Mouse (Mus musculus): ENCODE measurements around the gene Prop1. TPM values are rescaled to one million over a fixed set of nuclear protein-coding genes. Genes with fewer than 3 reads are reported as not detected.

Prop1 gene
- total and polyA plus RNA-seq, 2 experiments: not detected

DNA sequence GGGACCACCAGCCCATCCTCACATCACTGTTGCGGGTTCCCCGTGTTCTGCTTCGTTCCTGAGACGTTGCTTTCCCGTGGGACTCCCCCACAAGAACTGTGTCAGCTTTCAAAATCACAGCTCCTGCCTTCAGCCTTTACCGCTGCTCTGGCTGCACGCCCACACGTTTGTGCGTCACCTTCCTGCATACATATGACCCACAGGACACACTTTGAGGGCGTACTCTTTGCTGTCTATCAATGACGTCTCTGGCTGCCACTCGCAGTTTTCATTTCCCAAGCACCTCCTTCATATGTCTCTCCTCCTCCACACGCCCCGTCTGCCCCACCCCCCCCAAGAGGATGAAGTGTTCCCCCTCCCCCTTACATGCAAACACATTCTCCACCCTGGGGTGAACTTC is 1.3 kb downstream of the Prop1 start:
- WGBS: 43% methylated on average over 14 of the region's 14 CpGs
- Histone ChIP-seq H3K27ac (replicated peaks; ENCODE audit: insufficient read depth, low read depth, low read length) (no peak overlapping the region), H3K9ac (ENCODE audit: low read depth, low read length) (no peak overlapping the region), H3K4me3 (ENCODE audit: insufficient read depth, low read depth, low read length) (no peak overlapping the region), H3K27me3 (ENCODE audit: control insufficient read depth, insufficient read depth, low read length) (no peaks in the 10 kb centered on the region), H3K4me1 (ENCODE audit: control insufficient read depth, insufficient read depth, low read length) (no peaks in the 10 kb centered on the region), H3K79me2 (ENCODE audit: control insufficient read depth, insufficient read depth, low read length) (no peaks in the 10 kb centered on the region), H3K36me3 (ENCODE audit: control insufficient read depth, insufficient read depth, low read length) (no peaks in the 10 kb centered on the region)
- DNase-seq (ENCODE audit: extremely low read depth, low read depth, low spot score): no peak
- no peak for TF ChIP-seq CTCF (IDR thresholded peaks at IDR 0.05; ENCODE audit: low read depth, low read length)
- TF ChIP-seq POLR2A (IDR thresholded peaks at IDR 0.05; ENCODE audit: extremely low read depth, insufficient read depth, low read length): no peak

GRCm38 (mm10) chr11:50943506-50943905 is 10.1 kb downstream of the Prop1 start, which contains the start of gene 4933414I15Rik:
TSS of gene 4933414I15Rik (minus strand) at chr11:50943765.
- DNase-seq (ENCODE audit: extremely low read depth, low read depth, low spot score): no peak
- no peak within 1 kb of the TSS for H3K9ac ChIP-seq (ENCODE audit: low read depth, low read length)
- H3K4me3 ChIP-seq (ENCODE audit: insufficient read depth, low read depth, low read length): no peak within 1 kb of the TSS
- 73% methylated on average over 14 of the region's 14 CpGs for WGBS
- no peaks in the 10 kb centered on the region for H3K79me2 ChIP-seq (ENCODE audit: control insufficient read depth, insufficient read depth, low read length)
- TF ChIP-seq CTCF (IDR thresholded peaks at IDR 0.05; ENCODE audit: low read depth, low read length) (no peak), POLR2A (IDR thresholded peaks at IDR 0.05; ENCODE audit: extremely low read depth, insufficient read depth, low read length) (no peak)
- no peaks in the 10 kb centered on the region for H3K27me3 ChIP-seq (ENCODE audit: control insufficient read depth, insufficient read depth, low read length)
- no peaks in the 10 kb centered on the region for H3K36me3 ChIP-seq (ENCODE audit: control insufficient read depth, insufficient read depth, low read length)
- H3K4me1 ChIP-seq (ENCODE audit: control insufficient read depth, insufficient read depth, low read length): no peaks in the 10 kb centered on the region
- H3K27ac ChIP-seq (replicated peaks; ENCODE audit: insufficient read depth, low read depth, low read length): no peak within 1 kb of the TSS

DNA sequence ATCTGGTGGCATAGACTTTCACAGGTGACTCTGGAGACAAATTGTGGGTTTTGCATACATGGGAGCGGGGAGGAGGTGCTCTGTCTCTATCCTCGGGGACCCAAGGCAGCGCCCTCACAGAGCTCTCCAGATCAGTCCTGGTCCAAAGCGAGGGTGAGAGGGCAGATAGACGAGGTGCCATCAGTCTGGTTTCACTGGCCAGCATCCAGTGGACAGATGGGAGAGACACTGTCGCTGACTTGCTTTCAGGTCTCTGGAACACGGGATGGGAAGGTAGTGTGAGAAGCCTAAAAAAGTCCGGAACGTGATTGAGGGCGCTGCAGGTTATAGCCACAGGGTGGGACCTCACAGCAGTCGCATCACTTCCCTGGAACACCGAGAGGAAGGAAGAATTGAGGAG is 11.2 kb downstream of the Prop1 start:
- TF ChIP-seq CTCF (IDR thresholded peaks at IDR 0.05; ENCODE audit: low read depth, low read length) (no peak), POLR2A (IDR thresholded peaks at IDR 0.05; ENCODE audit: extremely low read depth, insufficient read depth, low read length) (no peak)
- H3K9ac ChIP-seq (ENCODE audit: low read depth, low read length): no peak overlapping the region
- DNase-seq (ENCODE audit: extremely low read depth, low read depth, low spot score): no peak
- no peaks in the 10 kb centered on the region for H3K36me3 ChIP-seq (ENCODE audit: control insufficient read depth, insufficient read depth, low read length)
- H3K27me3 ChIP-seq (ENCODE audit: control insufficient read depth, insufficient read depth, low read length): no peaks in the 10 kb centered on the region
- H3K27ac ChIP-seq (replicated peaks; ENCODE audit: insufficient read depth, low read depth, low read length): no peak overlapping the region
- H3K4me3 ChIP-seq (ENCODE audit: insufficient read depth, low read depth, low read length): no peak overlapping the region
- 68% methylated on average over 12 of the region's 12 CpGs for WGBS
- H3K79me2 ChIP-seq (ENCODE audit: control insufficient read depth, insufficient read depth, low read length): no peaks in the 10 kb centered on the region
- no peaks in the 10 kb centered on the region for H3K4me1 ChIP-seq (ENCODE audit: control insufficient read depth, insufficient read depth, low read length)

DNA sequence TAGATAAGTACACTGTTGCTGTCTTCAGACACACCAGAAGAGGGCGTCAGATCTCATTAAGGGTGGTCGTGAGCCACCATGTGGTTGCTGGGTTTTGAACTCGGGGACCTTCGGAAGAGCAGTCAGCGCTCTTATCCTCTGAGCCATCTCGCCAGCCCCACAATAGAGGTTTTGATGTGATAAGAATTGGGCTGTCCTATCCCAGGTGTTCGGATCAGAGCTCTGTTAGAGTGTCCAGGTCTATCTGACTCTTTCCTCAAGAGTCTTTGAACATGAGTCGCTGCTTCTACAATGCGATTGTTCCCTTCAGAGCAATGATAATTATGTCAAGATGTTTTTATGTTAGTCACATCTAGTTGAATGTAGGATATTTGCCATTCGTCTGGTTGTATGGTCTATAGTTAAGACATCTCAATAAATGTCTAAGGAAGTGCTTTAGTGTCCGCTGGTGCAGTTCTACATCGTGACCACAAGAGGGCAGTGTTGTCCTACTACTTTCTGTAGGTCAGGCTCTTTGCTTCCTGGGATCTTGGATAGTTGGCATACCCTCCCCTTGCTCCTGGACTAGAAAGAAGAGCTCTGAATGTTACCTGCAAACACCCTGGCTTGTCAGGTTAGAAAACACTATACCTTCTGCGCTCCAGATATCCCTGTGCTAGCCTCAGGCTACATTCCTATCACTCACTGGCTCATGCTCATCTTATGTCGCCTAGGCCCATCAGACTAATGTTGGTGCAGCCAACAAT is 13.8 kb downstream of the Prop1 start:
- TF ChIP-seq POLR2A (IDR thresholded peaks at IDR 0.05; ENCODE audit: extremely low read depth, insufficient read depth, low read length) (no peak), CTCF (IDR thresholded peaks at IDR 0.05; ENCODE audit: low read depth, low read length) (peak; percentile 70)
- peak; percentile 55 for DNase-seq (ENCODE audit: extremely low read depth, low read depth, low spot score)
- H3K4me3 ChIP-seq (ENCODE audit: insufficient read depth, low read depth, low read length): no peak overlapping the region
- H3K4me1 ChIP-seq (ENCODE audit: control insufficient read depth, insufficient read depth, low read length): no peaks in the 10 kb centered on the region
- H3K9ac ChIP-seq (ENCODE audit: low read depth, low read length): no peak overlapping the region
- no peaks in the 10 kb centered on the region for H3K27me3 ChIP-seq (ENCODE audit: control insufficient read depth, insufficient read depth, low read length)
- 33% methylated on average over 14 of the region's 14 CpGs for WGBS
- H3K79me2 ChIP-seq (ENCODE audit: control insufficient read depth, insufficient read depth, low read length): no peaks in the 10 kb centered on the region
- no peak overlapping the region for H3K27ac ChIP-seq (replicated peaks; ENCODE audit: insufficient read depth, low read depth, low read length)
- no peaks in the 10 kb centered on the region for H3K36me3 ChIP-seq (ENCODE audit: control insufficient read depth, insufficient read depth, low read length)

- no peak for DNase-seq (ENCODE audit: extremely low read depth, low read depth, low spot score)
- no peaks in the 10 kb centered on the region for H3K27me3 ChIP-seq (ENCODE audit: control insufficient read depth, insufficient read depth, low read length)
- WGBS: 78% methylated on average over 8 of the region's 8 CpGs
- no peak overlapping the region for H3K27ac ChIP-seq (replicated peaks; ENCODE audit: insufficient read depth, low read depth, low read length)
- no peaks in the 10 kb centered on the region for H3K4me1 ChIP-seq (ENCODE audit: control insufficient read depth, insufficient read depth, low read length)
- no peak for TF ChIP-seq CTCF (IDR thresholded peaks at IDR 0.05; ENCODE audit: low read depth, low read length)
- TF ChIP-seq POLR2A (IDR thresholded peaks at IDR 0.05; ENCODE audit: extremely low read depth, insufficient read depth, low read length): no peak
- H3K36me3 ChIP-seq (ENCODE audit: control insufficient read depth, insufficient read depth, low read length): no peaks in the 10 kb centered on the region
- no peaks in the 10 kb centered on the region for H3K79me2 ChIP-seq (ENCODE audit: control insufficient read depth, insufficient read depth, low read length)
- H3K9ac ChIP-seq (ENCODE audit: low read depth, low read length): no peak overlapping the region
- H3K4me3 ChIP-seq (ENCODE audit: insufficient read depth, low read depth, low read length): no peak overlapping the region
Measured at GRCm38 (mm10) chr11:50938435-50938834, 15.1 kb downstream of the Prop1 start.

DNA sequence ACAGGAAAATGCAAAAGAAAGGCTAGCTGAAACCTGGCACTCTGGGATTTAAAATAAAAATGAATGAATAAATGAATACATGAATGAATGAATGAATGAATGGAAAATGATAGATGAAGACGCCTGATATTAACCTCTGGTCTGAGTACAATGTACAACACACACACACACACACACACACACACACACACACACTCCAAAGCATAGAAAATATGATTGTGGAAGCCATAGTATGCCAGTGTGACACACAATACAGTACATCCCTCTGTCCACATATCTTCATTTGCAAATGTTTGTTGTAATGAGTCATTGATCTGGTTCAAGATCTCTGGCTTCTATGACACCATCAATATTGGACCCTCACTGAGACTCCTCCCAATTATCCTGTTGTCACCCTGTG is 21.5 kb downstream of the Prop1 start:
- Histone ChIP-seq H3K9ac (ENCODE audit: low read depth, low read length) (no peak overlapping the region), H3K36me3 (ENCODE audit: control insufficient read depth, insufficient read depth, low read length) (no peaks in the 10 kb centered on the region), H3K27ac (replicated peaks; ENCODE audit: insufficient read depth, low read depth, low read length) (no peak overlapping the region), H3K4me3 (ENCODE audit: insufficient read depth, low read depth, low read length) (no peak overlapping the region), H3K27me3 (ENCODE audit: control insufficient read depth, insufficient read depth, low read length) (no peaks in the 10 kb centered on the region), H3K4me1 (ENCODE audit: control insufficient read depth, insufficient read depth, low read length) (no peaks in the 10 kb centered on the region), H3K79me2 (ENCODE audit: control insufficient read depth, insufficient read depth, low read length) (no peaks in the 10 kb centered on the region)
- DNase-seq (ENCODE audit: extremely low read depth, low read depth, low spot score): no peak
- WGBS: 54% methylated on average over 1 of the region's 1 CpGs
- TF ChIP-seq CTCF (IDR thresholded peaks at IDR 0.05; ENCODE audit: low read depth, low read length) (no peak), POLR2A (IDR thresholded peaks at IDR 0.05; ENCODE audit: extremely low read depth, insufficient read depth, low read length) (no peak)
